Mouse (Mus musculus) small intestine, adult 2 months (tissue): ENCODE data around the gene Aurkb.

Experiments
- CTCF ChIP-seq: fragments of 200-500 bp; IDR thresholded peaks from 2 replicates; pipeline ENCODE4 v1.5.1; 2012; ENCODE audit warnings: low read depth, mild to moderate bottlenecking, control low read depth, inconsistent platforms, low read length, moderate library complexity, mixed read lengths; ENCODE audit not compliant: insufficient replicate concordance, insufficient read length; ENCODE audit errors: extremely low read depth
- POLR2A ChIP-seq: fragments of 200-500 bp; IDR thresholded peaks from 2 replicates; pipeline ENCODE4 v1.6.1; 2012; ENCODE audit warnings: low read depth, mild to moderate bottlenecking, control low read depth, inconsistent platforms, low read length, moderate library complexity

DNA sequence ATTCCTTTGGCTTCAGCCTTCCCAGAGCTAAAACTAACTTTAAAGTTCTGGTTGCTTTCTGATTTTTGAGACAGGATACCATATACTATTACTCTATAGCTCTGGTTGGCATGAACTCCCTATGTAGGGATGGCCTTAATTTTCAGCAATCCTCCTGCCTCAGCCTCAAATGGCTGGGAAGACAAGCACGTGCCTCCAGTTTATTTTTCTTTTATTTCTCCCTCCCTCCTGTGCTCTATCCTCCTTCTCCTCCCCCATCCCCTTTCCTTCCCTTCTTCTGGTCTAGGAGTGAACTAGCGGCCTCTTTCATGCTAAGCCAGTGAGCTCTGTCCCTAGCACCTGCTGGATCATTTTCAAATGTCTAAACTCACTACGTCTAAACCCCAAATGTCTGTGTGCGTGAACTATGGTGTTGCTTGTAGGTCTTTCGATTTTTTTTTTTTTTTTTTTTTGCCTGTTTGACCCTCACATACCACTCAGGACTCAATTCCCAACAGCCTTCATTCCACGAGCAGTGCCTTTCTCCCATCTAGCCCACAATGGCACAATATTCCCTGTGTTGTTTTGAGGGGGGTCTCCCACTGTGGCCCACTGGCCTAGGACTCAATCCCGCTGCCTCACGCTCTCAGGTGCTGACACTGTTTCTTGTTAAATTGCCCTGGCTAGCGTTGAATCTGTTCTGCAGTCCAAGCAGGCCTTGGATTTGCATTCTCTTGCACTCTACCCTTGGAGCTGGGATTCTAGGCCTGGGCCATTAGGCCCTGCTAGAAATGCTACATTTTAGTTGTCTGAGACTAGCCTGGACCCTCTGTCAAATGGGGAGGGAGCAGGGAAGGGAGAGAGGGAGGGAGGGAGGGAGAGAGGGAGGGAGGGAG lies 19.0 kb downstream of the Aurkb start:
- TF ChIP-seq CTCF: no peak
- TF ChIP-seq POLR2A: no peak
